In the genomic region with DNA sequence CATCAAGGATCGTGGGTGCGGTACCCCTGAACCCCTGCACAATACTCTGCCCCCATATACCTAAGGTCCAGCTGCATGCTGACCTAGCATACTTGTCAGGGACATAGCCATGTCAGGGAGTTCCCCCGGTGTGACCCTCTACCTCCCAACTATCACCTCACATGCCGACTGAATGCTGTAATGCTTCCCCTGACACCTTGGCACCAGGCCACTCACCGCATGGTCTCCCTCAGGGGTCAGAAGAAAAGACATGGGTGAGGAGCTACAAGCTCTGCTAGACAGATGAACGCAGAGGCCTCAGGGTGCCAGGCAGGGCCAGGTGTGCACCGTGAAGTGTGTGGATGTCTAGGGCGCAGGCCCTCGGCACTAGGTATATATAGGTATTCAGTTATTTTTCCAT, we compare ENCODE assay signal across 26 mouse cellular contexts. TPM values are rescaled to one million over a fixed set of nuclear protein-coding genes. Genes with fewer than 3 reads are reported as not detected.
A peak's percentile ranks its signal among the peaks of the same experiment; 100 is the strongest.
DNase-seq lines count a peak whose midpoint lies in the region; ATAC-seq and TF ChIP-seq lines count a peak whose summit lies in the region.
"Had no signal": no experiment of that assay in that cellular context is flagged by ENCODE, and none has a peak within 500 bp of the region (broad histone marks: within the 10 kb centered on the region; RNA-seq: fewer than 3 reads in every experiment).

No protein-coding gene starts in this region.

- H3K4me1 ChIP-seq in heart, embryonic 11.5 days (ENCODE audit: control insufficient read depth, insufficient read depth, low read length), result peaks cover 38% of the 10 kb centered on the region
- H3K4me1 ChIP-seq in liver, embryonic 14.5 days (replicated peaks; ENCODE audit: control insufficient read depth in 2 of 2, insufficient read depth in 2 of 2, low read length in 1 of 2), result peaks cover 0 to 5% of the 10 kb centered on the region in 2 experiments; a peak in 2 of 4 replicates
- H3K4me1 ChIP-seq: forebrain, embryonic 13.5 days; neural tube, embryonic 15.5 days had no signal

- ATAC-seq in heart, embryonic 11.5 days (replicated peaks; ENCODE audit: insufficient number of reproducible peaks, low FRiP score, low TSS enrichment), result no peak
- no peak for ATAC-seq in liver, embryonic 14.5 days (ENCODE audit: insufficient read depth)
- ATAC-seq: activated CD4-positive, CD25-positive, alpha-beta regulatory T cell, adult 4 months; CD4-positive, CD25-positive, alpha-beta regulatory T cell, adult 4 months; forebrain, embryonic 13.5 days; intestine, embryonic 16.5 days; midbrain, embryonic 16.5 days had no signal

- no peak overlapping the region for H3K4me3 ChIP-seq in heart, embryonic 11.5 days (ENCODE audit: low read depth, low read length)
- no peak overlapping the region for H3K4me3 ChIP-seq in liver, embryonic 14.5 days (ENCODE audit: insufficient read depth in 1 of 2, low read depth in 2 of 2, low read length in 2 of 2)
- H3K4me3 ChIP-seq: embryonic facial prominence, embryonic 12.5 days; erythroblast, embryonic 14.5 days; forebrain, embryonic 13.5 days; hindbrain, embryonic 15.5 days; left cerebral cortex, adult 2 months; limb, embryonic 10.5 days; neural tube, embryonic 15.5 days had no signal

- peak overlapping the region; percentile 25; the same call in 1 of the 2 replicates for H3K27ac ChIP-seq in heart, embryonic 11.5 days (ENCODE audit: low read depth, low read length)
- H3K27ac ChIP-seq in liver, embryonic 14.5 days, result no peak overlapping the region
- H3K27ac ChIP-seq: embryonic facial prominence, embryonic 12.5 days; forebrain, embryonic 13.5 days; hindbrain, embryonic 15.5 days; left cerebral cortex, adult 2 months; limb, embryonic 10.5 days; neural tube, embryonic 15.5 days had no signal

- no peak overlapping the region for H3K9ac ChIP-seq in heart, embryonic 11.5 days (ENCODE audit: low read depth, low read length)
- H3K9ac ChIP-seq in liver, embryonic 14.5 days (replicated peaks), result no peak overlapping the region
- H3K9ac ChIP-seq: embryonic facial prominence, embryonic 12.5 days; forebrain, embryonic 13.5 days; hindbrain, embryonic 15.5 days; neural tube, embryonic 15.5 days had no signal

- no peaks in the 10 kb centered on the region for H3K9me3 ChIP-seq in heart, embryonic 11.5 days (replicated peaks; ENCODE audit: control insufficient read depth, low read length)
- H3K9me3 ChIP-seq in liver, embryonic 14.5 days (ENCODE audit: control insufficient read depth, low read length), result no peaks in the 10 kb centered on the region
- H3K9me3 ChIP-seq: embryonic facial prominence, embryonic 12.5 days; forebrain, embryonic 13.5 days; hindbrain, embryonic 15.5 days; limb, embryonic 10.5 days; neural tube, embryonic 15.5 days had no signal

- H3K27me3 ChIP-seq in heart, embryonic 11.5 days (ENCODE audit: control insufficient read depth, insufficient read depth, low read length), result no peaks in the 10 kb centered on the region
- no peaks in the 10 kb centered on the region for H3K27me3 ChIP-seq in liver, embryonic 14.5 days (ENCODE audit: control insufficient read depth, insufficient read depth, low read length)
- H3K27me3 ChIP-seq: embryonic facial prominence, embryonic 12.5 days; forebrain, embryonic 13.5 days; hindbrain, embryonic 15.5 days; neural tube, embryonic 15.5 days had no signal

- no peaks in the 10 kb centered on the region for H3K36me3 ChIP-seq in heart, embryonic 11.5 days (ENCODE audit: control insufficient read depth, insufficient read depth, low read length)
- H3K36me3 ChIP-seq in liver, embryonic 14.5 days (replicated peaks; ENCODE audit: control insufficient read depth, insufficient read depth, low read depth), result no peaks in the 10 kb centered on the region
- H3K36me3 ChIP-seq: embryonic facial prominence, embryonic 12.5 days; hindbrain, embryonic 15.5 days; neural tube, embryonic 15.5 days had no signal

- TF ChIP-seq CTCF in liver, embryonic 14.5 days (IDR thresholded peaks at IDR 0.05; ENCODE audit: low read depth), result no peak

- no peak for TF ChIP-seq EP300 in liver, embryonic 14.5 days (IDR thresholded peaks at IDR 0.05; ENCODE audit: low read depth)

- 62% methylated on average over 9 of the region's 9 CpGs for WGBS in heart, embryonic 11.5 days (ENCODE audit: insufficient replicate concordance)
- WGBS in liver, embryonic 14.5 days (ENCODE audit: insufficient replicate concordance), result 69% methylated on average over 9 of the region's 9 CpGs

- no peak overlapping the region for H3K4me2 ChIP-seq in heart, embryonic 11.5 days
- H3K4me2 ChIP-seq in liver, embryonic 14.5 days (ENCODE audit: low read depth), result peak overlapping the region; percentile 22; the same call in 1 of the 2 replicates
- H3K4me2 ChIP-seq: embryonic facial prominence, embryonic 12.5 days; forebrain, embryonic 13.5 days; hindbrain, embryonic 15.5 days; neural tube, embryonic 15.5 days had no signal

- DNase-seq in heart, adult 18-20 months, result no peak
- DNase-seq in liver, embryonic 14.5 days (ENCODE audit: low read depth in 3 of 3, low spot score in 3 of 3), result no peak
- DNase-seq in liver, result no peak
- DNase-seq in kidney, postnatal 14 days, result peak; percentile 81
- no peak for DNase-seq in ovary, postnatal 14 days (ENCODE audit: low spot score)
- DNase-seq in testis, postnatal 10 days (ENCODE audit: low spot score), result no peak
- DNase-seq in frontal cortex, postnatal 25 days (ENCODE audit: low spot score in 2 of 2), result no peak
- DNase-seq: adrenal gland, postnatal 10 days; cerebellum, adult 9-11 months; heart, postnatal 36 days; lung, adult 2 months; lung, postnatal 36 days; right cerebral cortex, postnatal 14 days; thymus, adult 18-20 months had no signal

RNA-seq across cellular contexts. Expression of gene Col18a1, which starts 56.3 kb away (rescaled TPM):
- 113 and 164 TPM in 2 replicates for polyA plus RNA-seq in heart, embryonic 11.5 days (2014; fragmentation: Nextera tagmentation; extraction: Ambion mirVana)
- total RNA-seq in heart, adult 18-20 months (2021), result 1 to 10 TPM; 7.9 to 8.5 TPM
- polyA plus RNA-seq in liver, embryonic 14.5 days (2012; rRNA removed), result 24.6 and 34.7 TPM in 2 replicates
- 31.4 and 41.2 TPM in 2 replicates for polyA plus RNA-seq in liver, embryonic 14.5 days (2014; fragmentation: Nextera tagmentation; extraction: Ambion mirVana)
